Mouse (Mus musculus): Measurements from ENCODE around the gene Acoxl. TPM values are rescaled to one million over a fixed set of nuclear protein-coding genes. Genes with fewer than 3 reads are reported as not detected.

Acoxl gene
- total and polyA plus RNA-seq, 3 experiments: 0.14 TPM; not detected in 2

GRCm38 (mm10) chr2:128062756-128063155, 224.1 kb downstream of the Acoxl start:
- Histone ChIP-seq H3K4me1 (ENCODE audit: control insufficient read depth, insufficient read depth, low read length) (no peaks in the 10 kb centered on the region), H3K79me2 (replicated peaks; ENCODE audit: control insufficient read depth, insufficient read depth, low read length) (no peaks in the 10 kb centered on the region), H3K9ac (ENCODE audit: low read depth, low read length) (no peak overlapping the region), H3K36me3 (ENCODE audit: control insufficient read depth, insufficient read depth, low read length) (no peaks in the 10 kb centered on the region), H3K27me3 (ENCODE audit: control insufficient read depth, insufficient read depth, low read length) (no peaks in the 10 kb centered on the region), H3K4me3 (no peak overlapping the region), H3K27ac (no peak overlapping the region)
- WGBS: 94% methylated on average over 6 of the region's 6 CpGs
- TF ChIP-seq EP300 (IDR thresholded peaks at IDR 0.05; ENCODE audit: insufficient read depth, low read depth, low read length): no peak
- TF ChIP-seq POLR2A (IDR thresholded peaks at IDR 0.05; ENCODE audit: insufficient read depth, low read depth, low read length): no peak
- intact Hi-C loops (cut with DNase I): no loop called here
- DNase-seq: no peak

- Histone ChIP-seq H3K4me3 (no peak overlapping the region), H3K27me3 (ENCODE audit: control insufficient read depth, insufficient read depth, low read length) (no peaks in the 10 kb centered on the region), H3K79me2 (replicated peaks; ENCODE audit: control insufficient read depth, insufficient read depth, low read length) (no peaks in the 10 kb centered on the region), H3K9ac (ENCODE audit: low read depth, low read length) (no peak overlapping the region), H3K36me3 (ENCODE audit: control insufficient read depth, insufficient read depth, low read length) (no peaks in the 10 kb centered on the region), H3K27ac (no peak overlapping the region), H3K4me1 (ENCODE audit: control insufficient read depth, insufficient read depth, low read length) (no peaks in the 10 kb centered on the region)
- no peak for DNase-seq
- TF ChIP-seq POLR2A (IDR thresholded peaks at IDR 0.05; ENCODE audit: insufficient read depth, low read depth, low read length) (no peak), CTCF (IDR thresholded peaks at IDR 0.05) (no peak), EP300 (IDR thresholded peaks at IDR 0.05; ENCODE audit: insufficient read depth, low read depth, low read length) (no peak)
- intact Hi-C loops (cut with DNase I): no loop called here
- 87% methylated on average over 2 of the region's 2 CpGs for WGBS
Measured at GRCm38 (mm10) chr2:128065013-128065412, 226.3 kb downstream of the Acoxl start.

- no peaks in the 10 kb centered on the region for H3K79me2 ChIP-seq (replicated peaks; ENCODE audit: control insufficient read depth, insufficient read depth, low read length)
- no peak overlapping the region for H3K9ac ChIP-seq (ENCODE audit: low read depth, low read length)
- H3K4me3 ChIP-seq: no peak overlapping the region
- 70% methylated on average over 2 of the region's 2 CpGs for WGBS
- H3K4me1 ChIP-seq (ENCODE audit: control insufficient read depth, insufficient read depth, low read length): no peaks in the 10 kb centered on the region
- no peak for DNase-seq
- H3K27ac ChIP-seq: no peak overlapping the region
- intact Hi-C loops (cut with DNase I): no loop called here
- TF ChIP-seq EP300 (IDR thresholded peaks at IDR 0.05; ENCODE audit: insufficient read depth, low read depth, low read length) (no peak), CTCF (IDR thresholded peaks at IDR 0.05) (no peak), POLR2A (IDR thresholded peaks at IDR 0.05; ENCODE audit: insufficient read depth, low read depth, low read length) (no peak)
- H3K36me3 ChIP-seq (ENCODE audit: control insufficient read depth, insufficient read depth, low read length): no peaks in the 10 kb centered on the region
- no peaks in the 10 kb centered on the region for H3K27me3 ChIP-seq (ENCODE audit: control insufficient read depth, insufficient read depth, low read length)
Measured at GRCm38 (mm10) chr2:128065576-128065975, 226.9 kb downstream of the Acoxl start.

GRCm38 (mm10) chr2:128067162-128067561, 228.5 kb downstream of the Acoxl start:
- Histone ChIP-seq H3K4me1 (ENCODE audit: control insufficient read depth, insufficient read depth, low read length) (no peaks in the 10 kb centered on the region), H3K9ac (ENCODE audit: low read depth, low read length) (no peak overlapping the region), H3K27ac (no peak overlapping the region), H3K4me3 (no peak overlapping the region), H3K27me3 (ENCODE audit: control insufficient read depth, insufficient read depth, low read length) (no peaks in the 10 kb centered on the region), H3K79me2 (replicated peaks; ENCODE audit: control insufficient read depth, insufficient read depth, low read length) (no peaks in the 10 kb centered on the region), H3K36me3 (ENCODE audit: control insufficient read depth, insufficient read depth, low read length) (no peaks in the 10 kb centered on the region)
- intact Hi-C loops (cut with DNase I): no loop called here
- DNase-seq: no peak
- WGBS: 74% methylated on average over 3 of the region's 3 CpGs
- TF ChIP-seq CTCF (IDR thresholded peaks at IDR 0.05): no peak
- no peak for TF ChIP-seq POLR2A (IDR thresholded peaks at IDR 0.05; ENCODE audit: insufficient read depth, low read depth, low read length)

GRCm38 (mm10) chr2:128067596-128067995, 228.9 kb downstream of the Acoxl start:
- TF ChIP-seq EP300 (IDR thresholded peaks at IDR 0.05; ENCODE audit: insufficient read depth, low read depth, low read length): no peak
- no peak for TF ChIP-seq CTCF (IDR thresholded peaks at IDR 0.05)
- no peak for TF ChIP-seq POLR2A (IDR thresholded peaks at IDR 0.05; ENCODE audit: insufficient read depth, low read depth, low read length)
- Histone ChIP-seq H3K79me2 (replicated peaks; ENCODE audit: control insufficient read depth, insufficient read depth, low read length) (no peaks in the 10 kb centered on the region), H3K27me3 (ENCODE audit: control insufficient read depth, insufficient read depth, low read length) (no peaks in the 10 kb centered on the region), H3K4me1 (ENCODE audit: control insufficient read depth, insufficient read depth, low read length) (no peaks in the 10 kb centered on the region), H3K27ac (no peak overlapping the region), H3K9ac (ENCODE audit: low read depth, low read length) (no peak overlapping the region), H3K36me3 (ENCODE audit: control insufficient read depth, insufficient read depth, low read length) (no peaks in the 10 kb centered on the region), H3K4me3 (no peak overlapping the region)
- 86% methylated on average over 7 of the region's 7 CpGs for WGBS
- intact Hi-C loops (cut with DNase I): no loop called here
- DNase-seq: no peak

GRCm38 (mm10) chr2:128068176-128068575, 229.5 kb downstream of the Acoxl start:
- Histone ChIP-seq H3K27me3 (ENCODE audit: control insufficient read depth, insufficient read depth, low read length) (no peaks in the 10 kb centered on the region), H3K79me2 (replicated peaks; ENCODE audit: control insufficient read depth, insufficient read depth, low read length) (no peaks in the 10 kb centered on the region), H3K36me3 (ENCODE audit: control insufficient read depth, insufficient read depth, low read length) (no peaks in the 10 kb centered on the region), H3K4me3 (no peak overlapping the region), H3K27ac (no peak overlapping the region), H3K4me1 (ENCODE audit: control insufficient read depth, insufficient read depth, low read length) (no peaks in the 10 kb centered on the region), H3K9ac (ENCODE audit: low read depth, low read length) (no peak overlapping the region)
- no peak for DNase-seq
- TF ChIP-seq POLR2A (IDR thresholded peaks at IDR 0.05; ENCODE audit: insufficient read depth, low read depth, low read length): no peak
- TF ChIP-seq CTCF (IDR thresholded peaks at IDR 0.05): no peak
- no peak for TF ChIP-seq EP300 (IDR thresholded peaks at IDR 0.05; ENCODE audit: insufficient read depth, low read depth, low read length)
- WGBS: 65% methylated on average over 4 of the region's 4 CpGs
- intact Hi-C loops (cut with DNase I): no loop called here

Measured in heart, adult 2 months (tissue).